Mouse (Mus musculus): ENCODE data around the gene Gm28047. TPM values are rescaled to one million over a fixed set of nuclear protein-coding genes. Genes with fewer than 3 reads are reported as not detected.

Gene Gm28047
- polyA plus RNA-seq, 1 experiment from 2014 or later: not detected

DNA sequence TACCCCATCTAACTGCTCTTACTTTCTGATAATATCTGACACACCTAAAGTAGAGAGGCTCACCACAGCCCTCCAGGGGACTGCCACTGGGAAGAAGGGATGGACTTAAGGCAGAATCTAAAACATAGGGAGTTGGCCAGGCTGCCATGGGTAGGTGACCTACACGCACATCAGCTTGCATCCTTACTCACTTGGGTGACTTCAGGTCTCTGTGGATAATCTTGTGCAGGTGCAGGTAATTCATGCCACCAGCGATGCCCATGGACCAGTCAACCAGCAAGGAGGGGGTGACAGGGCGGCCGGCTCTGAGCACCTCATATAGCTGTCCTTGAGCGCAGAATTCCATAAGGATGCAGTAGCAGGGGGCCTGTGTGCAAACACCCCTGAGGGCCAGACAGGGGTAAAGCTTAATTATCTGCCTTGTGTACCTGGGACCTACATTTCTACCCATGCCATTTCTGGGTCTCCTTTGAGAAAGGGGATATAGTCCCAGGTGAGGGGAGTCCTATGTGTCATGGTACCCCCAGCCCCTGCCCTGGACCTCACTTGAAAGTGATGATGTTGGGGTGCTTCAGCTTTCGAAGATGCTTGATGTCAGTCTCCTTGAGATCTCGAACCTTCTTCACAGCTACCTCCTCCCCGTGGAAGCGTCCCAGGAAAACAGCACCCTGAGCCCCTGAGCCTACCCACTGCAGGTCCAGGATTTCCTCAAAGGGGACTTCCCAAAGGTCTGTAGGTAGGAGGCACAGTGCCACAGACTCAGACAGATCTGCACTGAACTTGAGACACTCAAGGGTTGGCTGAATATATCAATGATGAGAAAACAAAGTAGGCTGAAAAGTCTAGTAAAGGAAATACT lies 120.7 kb downstream of the Gm28047 start:
- no peak overlapping the region for H3K4me2 ChIP-seq (ENCODE audit: low read length)
- peaks cover 6 to 8% of the 10 kb centered on the region in 2 experiments; a peak in 2 of 4 replicates for H3K4me1 ChIP-seq (ENCODE audit: control insufficient read depth in 2 of 2, insufficient read depth in 2 of 2, low read length in 2 of 2)
- H3K36me3 ChIP-seq (ENCODE audit: control insufficient read depth, insufficient read depth, low read length): peaks cover 64% of the 10 kb centered on the region
- H3K27me3 ChIP-seq (ENCODE audit: control insufficient read depth, insufficient read depth, low read length): no peaks in the 10 kb centered on the region
- H3K27ac ChIP-seq (replicated peaks in 1 of 2; ENCODE audit: control insufficient read depth in 1 of 2, insufficient read depth in 1 of 2, low read depth in 2 of 2, low read length in 2 of 2): no peak overlapping the region
- ATAC-seq (ENCODE audit: insufficient number of reproducible peaks, insufficient read depth, low FRiP score, low read depth): no peak
- no peak overlapping the region for H3K4me3 ChIP-seq (ENCODE audit: control insufficient read depth in 1 of 2, insufficient read depth in 1 of 2, low read depth in 1 of 2, low read length in 2 of 2)
- WGBS: 88% methylated on average over 9 of the region's 9 CpGs
- no peak overlapping the region for H3K9ac ChIP-seq (ENCODE audit: low read length)
- H3K9me3 ChIP-seq (ENCODE audit: control insufficient read depth, low read length): no peaks in the 10 kb centered on the region

DNA sequence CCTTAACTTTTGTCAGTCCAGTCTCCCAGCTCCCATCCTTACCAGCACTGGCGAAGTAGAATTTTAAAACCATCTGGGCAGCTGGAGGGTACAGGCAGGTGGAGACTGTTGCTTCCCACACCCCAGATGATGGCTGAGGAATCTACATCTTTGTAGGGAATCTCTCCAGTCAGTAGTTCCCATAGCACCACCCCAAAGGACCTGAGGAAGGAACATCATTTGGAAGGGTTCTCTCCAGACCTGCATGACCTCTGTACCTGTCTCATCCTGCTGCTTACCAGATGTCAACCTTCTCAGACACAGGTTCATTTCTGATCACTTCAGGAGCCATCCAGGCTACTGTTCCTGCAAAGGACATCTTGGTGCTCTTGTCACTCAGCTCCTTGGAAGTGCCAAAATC lies 121.4 kb downstream of the Gm28047 start, which contains the start of gene Gm10337:
Gm10337 (plus strand) TSS at position 276 of the 400 bp plus-strand sequence.
- Histone ChIP-seq H3K36me3 (ENCODE audit: control insufficient read depth, insufficient read depth, low read length) (peaks cover 70% of the 10 kb centered on the region), H3K9me3 (ENCODE audit: control insufficient read depth, low read length) (no peaks in the 10 kb centered on the region), H3K4me3 (ENCODE audit: control insufficient read depth in 1 of 2, insufficient read depth in 1 of 2, low read depth in 1 of 2, low read length in 2 of 2) (no peak within 1 kb of the TSS), H3K4me2 (ENCODE audit: low read length) (no peak within 1 kb of the TSS), H3K27me3 (ENCODE audit: control insufficient read depth, insufficient read depth, low read length) (no peaks in the 10 kb centered on the region), H3K9ac (ENCODE audit: low read length) (no peak within 1 kb of the TSS), H3K27ac (replicated peaks in 1 of 2; ENCODE audit: control insufficient read depth in 1 of 2, insufficient read depth in 1 of 2, low read depth in 2 of 2, low read length in 2 of 2) (no peak within 1 kb of the TSS), H3K4me1 (ENCODE audit: control insufficient read depth in 2 of 2, insufficient read depth in 2 of 2, low read length in 2 of 2) (peaks cover 6 to 7% of the 10 kb centered on the region in 2 experiments; a peak in 2 of 4 replicates)
- WGBS: 94% methylated on average over 1 of the region's 1 CpGs
- ATAC-seq (ENCODE audit: insufficient number of reproducible peaks, insufficient read depth, low FRiP score, low read depth): no peak

GRCm38 (mm10) chr15:102502254-102502840 lies 122.5 kb downstream of the Gm28047 start:
- no peak overlapping the region for H3K27ac ChIP-seq (replicated peaks in 1 of 2; ENCODE audit: control insufficient read depth in 1 of 2, insufficient read depth in 1 of 2, low read depth in 2 of 2, low read length in 2 of 2)
- H3K4me1 ChIP-seq (ENCODE audit: control insufficient read depth in 2 of 2, insufficient read depth in 2 of 2, low read length in 2 of 2): peaks cover 6 to 7% of the 10 kb centered on the region in 2 experiments; a peak in 2 of 4 replicates
- no peaks in the 10 kb centered on the region for H3K9me3 ChIP-seq (ENCODE audit: control insufficient read depth, low read length)
- WGBS: 74% methylated on average over 9 of the region's 9 CpGs
- no peak overlapping the region for H3K4me3 ChIP-seq (ENCODE audit: control insufficient read depth in 1 of 2, insufficient read depth in 1 of 2, low read depth in 1 of 2, low read length in 2 of 2)
- ATAC-seq (ENCODE audit: insufficient number of reproducible peaks, insufficient read depth, low FRiP score, low read depth): no peak
- H3K36me3 ChIP-seq (ENCODE audit: control insufficient read depth, insufficient read depth, low read length): peaks cover 78% of the 10 kb centered on the region
- no peak overlapping the region for H3K4me2 ChIP-seq (ENCODE audit: low read length)
- H3K9ac ChIP-seq (ENCODE audit: low read length): no peak overlapping the region
- H3K27me3 ChIP-seq (ENCODE audit: control insufficient read depth, insufficient read depth, low read length): no peaks in the 10 kb centered on the region

DNA sequence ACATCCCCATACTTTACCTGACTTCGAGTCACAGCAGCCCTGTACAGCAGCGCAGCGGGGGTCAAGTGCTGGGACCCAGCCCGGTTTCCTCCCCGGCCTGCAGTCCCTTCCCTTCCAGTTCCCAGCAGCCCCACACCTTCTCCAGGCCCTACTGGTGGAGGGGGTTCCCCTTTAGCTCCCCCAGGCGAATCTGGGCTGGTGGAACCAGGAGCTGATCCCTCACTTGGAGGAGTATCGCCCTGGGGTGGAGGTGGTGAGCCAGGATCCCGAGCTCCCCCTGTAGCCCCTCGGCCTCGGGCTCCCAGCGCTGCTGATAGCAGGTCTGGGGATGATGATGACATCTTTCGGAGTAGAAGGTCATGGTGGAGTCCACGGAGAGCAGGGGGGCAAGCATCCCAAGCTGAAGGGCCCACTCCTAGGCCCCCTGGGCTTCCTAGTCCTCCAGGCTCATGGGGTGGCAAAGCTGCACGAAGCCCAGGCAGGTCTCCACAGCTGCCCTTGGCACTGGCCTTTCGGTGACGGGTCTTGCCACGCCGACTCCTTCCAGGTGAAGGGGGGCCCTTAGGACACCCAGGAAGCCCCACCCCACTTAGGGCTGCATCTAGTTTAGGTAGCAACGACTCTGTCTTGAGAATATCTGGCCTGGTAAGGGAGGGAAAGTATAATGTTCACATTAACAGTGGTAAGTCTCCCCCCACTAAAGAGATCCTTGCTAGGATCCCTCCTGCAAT lies 123.6 kb downstream of the Gm28047 start:
- Histone ChIP-seq H3K36me3 (ENCODE audit: control insufficient read depth, insufficient read depth, low read length) (peaks cover 87% of the 10 kb centered on the region), H3K4me1 (ENCODE audit: control insufficient read depth in 2 of 2, insufficient read depth in 2 of 2, low read length in 2 of 2) (peaks cover 6 to 7% of the 10 kb centered on the region in 2 experiments; a peak in 2 of 4 replicates)

DNA sequence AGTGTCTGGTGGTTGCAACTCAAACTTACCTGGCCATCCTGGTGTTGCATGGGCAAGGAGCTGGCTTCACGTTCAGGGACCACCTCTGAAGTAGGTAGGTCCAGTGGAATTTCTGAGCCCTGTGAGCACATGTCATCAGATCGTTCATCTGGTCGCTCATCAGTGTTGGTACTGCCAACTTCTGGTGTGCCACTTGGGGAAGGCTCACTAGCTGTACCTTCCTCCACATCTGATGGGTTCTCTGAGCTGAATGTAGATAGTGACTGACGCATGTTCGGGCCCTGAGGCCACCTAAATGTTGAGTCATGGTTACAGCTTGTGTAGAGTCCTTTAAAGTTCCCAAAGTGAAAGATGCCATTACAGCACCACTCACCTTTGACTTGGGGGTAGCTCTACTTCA lies 124.4 kb downstream of the Gm28047 start:
- no peaks in the 10 kb centered on the region for H3K27me3 ChIP-seq (ENCODE audit: control insufficient read depth, insufficient read depth, low read length)
- H3K9ac ChIP-seq (ENCODE audit: low read length): no peak overlapping the region
- peaks cover 95% of the 10 kb centered on the region for H3K36me3 ChIP-seq (ENCODE audit: control insufficient read depth, insufficient read depth, low read length)
- no peak overlapping the region for H3K4me2 ChIP-seq (ENCODE audit: low read length)
- no peak for ATAC-seq (ENCODE audit: insufficient number of reproducible peaks, insufficient read depth, low FRiP score, low read depth)
- H3K4me3 ChIP-seq (ENCODE audit: control insufficient read depth in 1 of 2, insufficient read depth in 1 of 2, low read depth in 1 of 2, low read length in 2 of 2): no peak overlapping the region
- peaks cover 3 to 4% of the 10 kb centered on the region in 2 experiments; a peak in 2 of 4 replicates for H3K4me1 ChIP-seq (ENCODE audit: control insufficient read depth in 2 of 2, insufficient read depth in 2 of 2, low read length in 2 of 2)
- H3K9me3 ChIP-seq (ENCODE audit: control insufficient read depth, low read length): no peaks in the 10 kb centered on the region
- H3K27ac ChIP-seq (replicated peaks in 1 of 2; ENCODE audit: control insufficient read depth in 1 of 2, insufficient read depth in 1 of 2, low read depth in 2 of 2, low read length in 2 of 2): no peak overlapping the region
- WGBS: 83% methylated on average over 5 of the region's 5 CpGs

More for the DNA sequence above, 123.6 kb downstream of the Gm28047 start:
- Histone ChIP-seq H3K4me2 (ENCODE audit: low read length) (no peak overlapping the region), H3K9ac (ENCODE audit: low read length) (no peak overlapping the region), H3K9me3 (ENCODE audit: control insufficient read depth, low read length) (no peaks in the 10 kb centered on the region), H3K27me3 (ENCODE audit: control insufficient read depth, insufficient read depth, low read length) (no peaks in the 10 kb centered on the region), H3K27ac (replicated peaks in 1 of 2; ENCODE audit: control insufficient read depth in 1 of 2, insufficient read depth in 1 of 2, low read depth in 2 of 2, low read length in 2 of 2) (no peak overlapping the region), H3K4me3 (ENCODE audit: control insufficient read depth in 1 of 2, insufficient read depth in 1 of 2, low read depth in 1 of 2, low read length in 2 of 2) (no peak overlapping the region)
- ATAC-seq (ENCODE audit: insufficient number of reproducible peaks, insufficient read depth, low FRiP score, low read depth): no peak
- 88% methylated on average over 19 of the region's 19 CpGs for WGBS

DNA sequence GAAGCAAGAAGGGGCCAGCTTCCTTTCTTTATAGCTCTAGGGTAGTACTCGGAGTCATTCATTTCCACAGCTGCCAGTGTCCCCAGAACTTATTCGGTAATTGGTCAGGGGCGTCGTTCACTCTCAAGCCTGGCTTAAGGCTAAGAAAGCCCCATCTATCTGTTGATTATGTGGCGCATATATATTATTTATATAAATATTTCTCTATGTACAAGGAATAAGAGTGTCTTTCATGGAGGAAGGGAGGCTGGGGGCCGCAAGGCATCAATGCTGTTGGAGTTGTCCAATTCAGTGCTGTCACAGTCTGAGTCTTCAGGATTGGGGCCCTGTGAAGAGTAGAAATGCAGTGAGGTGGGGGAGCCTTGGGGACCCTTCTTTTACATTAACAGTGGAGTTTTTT lies 125.0 kb downstream of the Gm28047 start:
- Histone ChIP-seq H3K9me3 (ENCODE audit: control insufficient read depth, low read length) (no peaks in the 10 kb centered on the region), H3K4me1 (ENCODE audit: control insufficient read depth in 2 of 2, insufficient read depth in 2 of 2, low read length in 2 of 2) (no peaks in the 10 kb centered on the region), H3K27ac (replicated peaks in 1 of 2; ENCODE audit: control insufficient read depth in 1 of 2, insufficient read depth in 1 of 2, low read depth in 2 of 2, low read length in 2 of 2) (no peak overlapping the region), H3K4me3 (ENCODE audit: control insufficient read depth in 1 of 2, insufficient read depth in 1 of 2, low read depth in 1 of 2, low read length in 2 of 2) (no peak overlapping the region), H3K4me2 (ENCODE audit: low read length) (no peak overlapping the region), H3K9ac (ENCODE audit: low read length) (no peak overlapping the region), H3K27me3 (ENCODE audit: control insufficient read depth, insufficient read depth, low read length) (no peaks in the 10 kb centered on the region), H3K36me3 (ENCODE audit: control insufficient read depth, insufficient read depth, low read length) (peaks cover 98% of the 10 kb centered on the region)
- ATAC-seq (ENCODE audit: insufficient number of reproducible peaks, insufficient read depth, low FRiP score, low read depth): no peak
- 92% methylated on average over 6 of the region's 6 CpGs for WGBS

DNA sequence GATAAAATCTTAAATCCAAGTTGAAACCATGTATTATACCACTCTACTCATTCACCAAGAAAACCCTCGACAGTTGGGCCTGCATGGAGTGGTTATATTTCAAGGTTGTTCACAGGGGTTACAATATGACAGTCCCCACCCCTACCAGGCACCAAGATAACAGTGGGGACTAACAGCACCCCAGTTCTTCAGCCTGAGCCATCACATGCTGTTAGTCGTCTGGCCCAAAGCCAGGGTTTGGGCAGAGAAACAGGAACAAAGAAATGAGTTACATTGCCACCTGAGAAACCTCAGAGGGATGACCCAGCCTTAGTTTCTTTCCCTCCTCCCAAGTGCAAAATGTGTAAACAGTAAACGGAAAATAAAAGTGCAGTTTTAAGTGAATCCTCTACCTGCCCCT lies 125.5 kb downstream of the Gm28047 start:
- no peak for ATAC-seq (ENCODE audit: insufficient number of reproducible peaks, insufficient read depth, low FRiP score, low read depth)
- H3K36me3 ChIP-seq (ENCODE audit: control insufficient read depth, insufficient read depth, low read length): peaks cover 98% of the 10 kb centered on the region
- 69% methylated on average over 3 of the region's 3 CpGs for WGBS

More for the DNA sequence above, 125.5 kb downstream of the Gm28047 start:
- Histone ChIP-seq H3K9me3 (ENCODE audit: control insufficient read depth, low read length) (no peaks in the 10 kb centered on the region), H3K27me3 (ENCODE audit: control insufficient read depth, insufficient read depth, low read length) (no peaks in the 10 kb centered on the region), H3K4me2 (ENCODE audit: low read length) (no peak overlapping the region), H3K4me3 (ENCODE audit: control insufficient read depth in 1 of 2, insufficient read depth in 1 of 2, low read depth in 1 of 2, low read length in 2 of 2) (no peak overlapping the region), H3K4me1 (ENCODE audit: control insufficient read depth in 2 of 2, insufficient read depth in 2 of 2, low read length in 2 of 2) (no peaks in the 10 kb centered on the region), H3K27ac (replicated peaks in 1 of 2; ENCODE audit: control insufficient read depth in 1 of 2, insufficient read depth in 1 of 2, low read depth in 2 of 2, low read length in 2 of 2) (no peak overlapping the region), H3K9ac (ENCODE audit: low read length) (no peak overlapping the region)

All from heart, embryonic 14.5 days (tissue).